ENCODE assay signal across 12 mouse cellular contexts in the genomic region with DNA sequence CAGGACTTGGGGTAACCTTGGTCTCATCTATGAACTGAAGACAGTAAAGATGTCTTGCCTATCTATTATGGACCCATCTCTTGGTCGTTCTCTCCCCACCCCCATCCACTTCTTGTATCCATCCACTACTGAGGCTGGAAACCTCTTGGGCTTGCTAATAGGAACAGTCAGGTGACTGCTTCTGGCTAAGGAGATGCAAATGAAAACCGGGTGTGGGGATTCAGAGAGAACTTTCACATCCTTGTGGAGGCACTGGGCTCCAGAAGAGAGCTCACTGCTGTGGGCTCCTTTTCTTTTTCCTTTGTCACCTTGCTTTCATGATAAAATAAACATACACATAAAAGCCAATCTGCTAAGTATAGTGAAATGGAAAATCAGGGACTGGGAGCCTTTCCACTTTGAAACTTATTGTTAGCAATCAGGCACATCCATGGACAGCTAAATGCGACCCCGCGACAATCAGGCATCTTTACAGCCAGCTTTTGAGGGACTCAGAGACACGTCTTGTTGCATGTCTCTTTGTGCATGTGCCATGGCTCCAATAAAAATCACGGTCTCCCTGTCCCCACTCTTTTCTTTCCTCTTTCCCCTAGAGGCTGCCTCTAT.
"Had no signal": no experiment of that assay in that cellular context is flagged by ENCODE, and none has a peak within 500 bp of the region (broad histone marks: within the 10 kb centered on the region; RNA-seq: fewer than 3 reads in every experiment).

No protein-coding gene starts in this region.

- DNase-seq: layer of hippocampus, adult 9-11 months; layer of hippocampus, postnatal 36 days; right cerebral cortex, adult 18-20 months; right cerebral cortex, postnatal 25 days; thymus, postnatal 14 days had no signal

- H3K36me3 ChIP-seq: limb, embryonic 15.5 days; liver, embryonic 12.5 days; lung, embryonic 15.5 days; midbrain, embryonic 13.5 days; neural tube, embryonic 15.5 days had no signal

- H3K27ac ChIP-seq: kidney, postnatal 0 days; limb, embryonic 15.5 days; liver, embryonic 12.5 days; lung, embryonic 15.5 days; midbrain, embryonic 13.5 days; neural tube, embryonic 15.5 days had no signal

- H3K4me1 ChIP-seq: liver, embryonic 12.5 days had no signal

- H3K9me3 ChIP-seq: limb, embryonic 15.5 days; liver, embryonic 12.5 days; lung, embryonic 15.5 days; midbrain, embryonic 13.5 days had no signal

- H3K9ac ChIP-seq: limb, embryonic 15.5 days; liver, embryonic 12.5 days; lung, embryonic 15.5 days; midbrain, embryonic 13.5 days; neural tube, embryonic 15.5 days had no signal

- H3K27me3 ChIP-seq: limb, embryonic 15.5 days; liver, embryonic 12.5 days; lung, embryonic 15.5 days; midbrain, embryonic 13.5 days; neural tube, embryonic 15.5 days had no signal

- H3K4me3 ChIP-seq: limb, embryonic 15.5 days; liver, embryonic 12.5 days; lung, embryonic 15.5 days; midbrain, embryonic 13.5 days; myocyte; neural tube, embryonic 15.5 days had no signal

- ATAC-seq: liver, embryonic 12.5 days; midbrain, embryonic 13.5 days had no signal

- H3K4me2 ChIP-seq: limb, embryonic 15.5 days; liver, embryonic 12.5 days; lung, embryonic 15.5 days; midbrain, embryonic 13.5 days; neural tube, embryonic 15.5 days had no signal
